Mouse (Mus musculus): ENCODE measurements around the gene Lama5.

Lama5 gene

DNA sequence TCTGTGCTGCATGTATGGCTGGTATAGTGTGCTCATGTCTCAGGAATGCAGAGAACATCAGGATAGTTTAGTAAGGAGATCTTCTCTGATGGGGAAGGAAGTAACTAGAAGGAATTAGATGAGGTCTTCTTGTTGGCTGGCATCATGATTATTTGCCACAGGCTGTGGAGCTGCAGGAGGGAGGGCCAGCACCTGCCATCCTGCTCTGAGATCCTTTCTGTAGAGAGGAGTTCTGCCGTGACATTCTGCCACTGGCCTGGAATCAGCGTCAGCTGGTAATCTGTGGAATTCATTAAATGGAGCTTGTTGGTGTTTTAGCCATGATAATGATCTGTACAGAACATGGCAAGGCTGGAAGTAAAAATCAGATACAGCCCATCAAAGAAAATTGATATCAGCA is 79.6 kb downstream of the Lama5 start:
- DNase-seq (ENCODE audit: low spot score): no peak

DNA sequence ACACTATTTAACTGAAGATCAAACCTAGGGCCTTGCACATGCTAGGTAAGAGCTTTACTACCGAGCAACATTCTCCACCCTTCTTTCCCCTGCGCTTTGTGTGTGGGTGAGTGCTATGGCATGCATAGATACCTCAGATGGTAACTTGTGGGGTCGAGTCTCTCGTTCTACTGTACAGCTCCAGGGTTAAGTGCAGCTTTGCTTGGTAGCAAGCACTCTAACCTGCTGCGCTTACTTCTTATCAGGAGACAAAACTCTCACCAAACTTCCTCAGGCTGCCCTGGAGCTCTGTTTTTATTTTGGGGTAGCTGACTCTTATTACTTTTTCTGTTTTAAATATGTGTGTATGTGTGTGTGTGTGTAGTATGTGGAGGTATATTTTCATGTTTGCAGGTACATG is 90.2 kb downstream of the Lama5 start:
- no peak for DNase-seq (ENCODE audit: low spot score)

DNA sequence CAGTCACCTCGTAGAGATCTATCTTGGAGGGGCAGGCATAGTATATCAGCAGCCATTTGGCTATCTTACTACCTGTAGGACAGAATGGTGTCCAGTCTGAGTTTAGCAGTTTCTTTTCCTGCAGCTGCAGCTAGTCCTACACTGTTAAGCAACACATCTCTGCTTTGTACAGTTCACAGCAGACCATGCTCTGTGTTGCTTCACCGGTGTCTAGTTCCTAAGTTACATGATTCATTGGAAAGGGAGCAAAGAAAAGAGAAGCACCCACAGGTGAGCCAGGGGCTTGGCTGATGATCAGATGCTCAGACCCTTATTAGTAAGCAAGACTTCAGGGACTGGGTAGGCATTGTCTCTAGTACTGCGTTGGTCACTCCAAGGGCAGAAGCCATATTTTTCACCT is 91.7 kb downstream of the Lama5 start:
- DNase-seq (ENCODE audit: low spot score): no peak

DNA sequence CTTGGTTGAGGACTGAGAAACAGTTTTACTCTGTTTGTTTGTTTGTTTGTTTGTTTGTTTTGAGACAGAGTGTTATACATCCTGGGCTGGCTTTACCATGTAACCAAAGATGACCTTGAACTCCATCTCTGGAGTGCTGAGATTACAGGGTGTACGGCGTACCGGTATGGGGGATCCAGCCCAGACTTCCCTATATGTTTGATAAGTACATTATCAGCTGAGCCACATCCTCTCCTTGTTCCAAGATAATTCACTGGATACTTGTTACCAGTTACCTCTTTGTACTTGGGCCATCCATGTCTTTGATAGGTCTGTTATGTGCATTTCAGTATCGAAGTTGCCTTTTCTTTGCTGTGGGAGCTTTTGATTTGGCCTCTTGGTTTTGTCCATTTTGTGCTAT is 92.4 kb downstream of the Lama5 start:
- no peak for DNase-seq (ENCODE audit: low spot score)

DNA sequence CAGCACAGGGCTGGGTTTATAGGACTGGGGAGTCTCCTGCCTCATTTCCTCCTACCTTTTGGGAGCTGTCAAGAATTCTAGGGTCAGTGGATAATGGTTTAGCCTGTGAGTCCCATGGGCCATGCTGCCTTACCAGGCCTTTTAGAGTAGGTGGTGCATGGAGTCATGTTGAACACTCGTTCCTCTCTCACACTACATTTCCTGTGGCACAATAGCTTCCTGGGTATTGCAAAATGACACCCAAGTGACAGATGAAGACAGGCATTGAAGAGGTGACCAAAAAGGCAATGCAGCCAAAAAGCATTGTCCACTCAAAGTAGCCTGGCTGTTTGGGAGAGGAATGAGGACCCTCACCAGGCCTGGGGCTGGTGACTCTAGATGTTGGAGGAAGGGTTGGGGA is 98.0 kb downstream of the Lama5 start:
- no peak for DNase-seq (ENCODE audit: low spot score)

Measured in T-cell, adult 2 months (primary cell).